Mouse (Mus musculus) hematopoietic stem cell, adult 5-6 weeks (primary cell): Measurements from ENCODE around the gene Gm10912. TPM values are rescaled to one million over a fixed set of nuclear protein-coding genes. Genes with fewer than 3 reads are reported as not detected.
"Not testable (repeated sequence)": the region's sequence is repeated elsewhere in the genome, so short reads cannot be mapped to it uniquely, and the experiment has no call there.

Source experiments
- ATAC-seq, 2 experiments: fragments of 125-278 bp in 1 of 2; replicated peaks in 1 of 2; 2 replicates each; pipeline ENCODE4 v1.8.0; 2016 to 2017; ENCODE audit warnings: inconsistent platforms in 2 of 2, mild to moderate bottlenecking in 2 of 2, moderate number of reproducible peaks in 2 of 2, low read depth in 1 of 2, moderate TSS enrichment in 1 of 2; ENCODE audit not compliant: low FRiP score in 2 of 2, poor library complexity in 2 of 2, severe bottlenecking in 2 of 2, insufficient read depth in 1 of 2, low TSS enrichment in 1 of 2
- total RNA-seq: library from RNA; stranded (forward); fragments of 172-1452, 232-1000 nt; gene quantifications from 2 replicates; pipeline ENCODE4 v1.2.3, GENCODE M21; 2017

The Gm10912 gene
- total RNA-seq, 1 experiment from 2014 or later, result not detected

DNA sequence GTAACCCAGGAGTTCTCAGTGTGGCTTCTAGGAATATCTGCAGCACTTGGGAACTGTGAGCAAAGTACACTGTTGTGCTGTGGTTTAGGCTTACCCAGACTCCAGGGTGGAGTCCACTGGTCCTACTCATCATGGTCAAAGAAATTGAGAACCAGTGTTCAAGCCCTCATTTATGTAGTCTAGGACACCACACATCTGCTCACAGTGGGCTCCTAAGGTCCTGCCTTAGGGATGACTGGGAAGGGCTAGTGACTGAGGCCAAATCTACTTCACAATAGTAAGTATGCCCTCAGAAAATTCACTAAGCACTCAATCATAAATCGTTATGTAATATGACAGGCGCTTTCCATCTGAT, 33.6 kb downstream of the Gm10912 start:
- no peak for ATAC-seq

DNA sequence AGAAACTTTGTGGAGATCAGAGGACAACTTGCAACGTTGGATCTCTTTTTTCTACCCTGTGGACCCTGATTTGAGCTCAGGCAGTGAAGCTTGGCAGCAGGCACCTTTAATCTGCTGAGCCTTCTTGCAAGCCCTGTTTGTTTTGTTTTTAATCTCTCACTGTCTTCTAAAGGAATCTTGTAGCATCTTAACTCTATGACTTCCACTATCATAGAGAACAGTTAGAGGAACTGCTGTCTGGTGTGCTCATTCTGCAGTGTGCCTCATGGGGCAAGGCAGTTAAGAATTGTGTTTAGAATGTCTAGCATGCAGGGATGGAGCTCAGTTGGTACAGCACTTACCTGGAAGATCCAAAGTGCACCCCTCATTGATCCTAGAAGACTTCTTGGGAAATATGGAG, 34.3 kb downstream of the Gm10912 start:
- ATAC-seq, result no peak

DNA sequence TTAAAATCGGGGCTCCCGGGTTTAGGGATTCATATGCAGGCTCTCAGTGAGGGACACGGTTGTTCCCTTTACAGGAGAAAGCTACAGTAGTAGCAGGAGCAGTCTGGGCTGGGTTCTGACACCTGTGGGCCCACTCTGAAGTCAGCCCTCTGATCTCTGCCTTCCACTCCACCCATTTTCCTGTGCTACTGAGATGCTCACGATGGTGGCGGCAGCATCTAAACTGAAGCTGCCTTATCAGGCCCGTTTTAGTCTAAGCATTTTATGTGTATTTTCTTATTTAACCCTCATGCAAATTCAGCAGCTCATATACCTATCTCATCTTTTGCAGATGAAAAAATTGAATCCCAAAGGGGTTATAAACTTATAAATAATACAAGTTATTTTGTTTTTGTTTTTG, 39.2 kb downstream of the Gm10912 start:
- no peak for ATAC-seq

DNA sequence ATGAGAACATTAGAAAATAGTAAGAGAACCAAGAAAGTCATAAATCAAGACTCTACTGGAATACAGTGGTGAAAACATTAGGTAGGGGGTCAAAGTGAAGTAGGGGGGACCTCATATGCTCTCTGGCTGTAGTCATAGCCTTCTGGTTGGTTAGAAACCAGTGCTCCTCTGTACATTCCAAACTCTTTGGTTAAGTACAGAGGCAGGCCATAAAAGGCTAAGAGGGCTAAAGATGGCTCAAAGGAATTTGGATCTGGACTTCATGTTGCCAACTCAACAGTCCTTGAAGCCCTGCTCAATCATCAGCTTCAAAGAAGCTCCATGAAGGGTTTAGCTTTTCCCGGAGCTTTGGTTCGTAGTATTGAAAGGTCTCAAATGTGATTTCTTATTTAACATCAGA, 43.4 kb downstream of the Gm10912 start:
- ATAC-seq, result not testable (repeated sequence)

DNA sequence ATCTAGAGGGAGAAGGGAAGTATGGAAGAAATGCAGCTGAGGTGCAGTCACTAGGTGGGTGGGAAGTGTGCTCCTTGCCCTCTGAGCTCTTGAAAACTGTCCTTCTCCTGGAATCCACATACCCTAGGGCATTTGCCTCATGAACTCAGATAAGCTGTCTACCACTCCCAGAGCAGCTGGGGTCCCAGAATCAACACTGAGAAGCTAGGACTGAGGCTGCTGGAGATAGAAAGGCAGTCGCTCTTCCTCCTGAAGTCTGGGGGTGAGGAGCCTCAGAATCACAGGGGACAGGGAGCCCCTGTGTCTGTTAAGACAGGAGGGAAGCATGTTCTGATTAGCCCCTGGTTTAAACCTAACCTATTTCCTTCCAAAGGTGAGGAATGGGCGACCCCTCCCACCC, 43.9 kb downstream of the Gm10912 start:
- ATAC-seq, result no peak

DNA sequence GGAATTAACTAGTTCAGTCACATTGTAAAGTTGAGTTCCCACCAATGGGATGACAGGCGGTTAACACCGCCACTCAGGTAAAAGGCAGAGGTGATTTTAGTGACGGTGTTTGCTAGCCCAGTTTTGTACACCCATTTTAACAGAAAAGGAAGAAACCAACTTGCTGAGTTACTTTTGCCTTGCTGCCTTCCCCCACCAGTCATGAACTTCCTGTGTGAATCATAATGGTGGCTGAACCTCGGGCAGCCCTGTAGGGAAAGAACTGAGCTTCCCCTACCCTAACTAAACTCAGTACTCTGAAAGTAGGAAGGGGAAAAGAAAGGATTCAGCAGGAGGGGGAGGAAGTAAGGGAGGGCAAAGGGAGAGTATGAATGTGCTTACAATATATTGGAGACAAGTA, 44.4 kb downstream of the Gm10912 start:
- no peak for ATAC-seq

DNA sequence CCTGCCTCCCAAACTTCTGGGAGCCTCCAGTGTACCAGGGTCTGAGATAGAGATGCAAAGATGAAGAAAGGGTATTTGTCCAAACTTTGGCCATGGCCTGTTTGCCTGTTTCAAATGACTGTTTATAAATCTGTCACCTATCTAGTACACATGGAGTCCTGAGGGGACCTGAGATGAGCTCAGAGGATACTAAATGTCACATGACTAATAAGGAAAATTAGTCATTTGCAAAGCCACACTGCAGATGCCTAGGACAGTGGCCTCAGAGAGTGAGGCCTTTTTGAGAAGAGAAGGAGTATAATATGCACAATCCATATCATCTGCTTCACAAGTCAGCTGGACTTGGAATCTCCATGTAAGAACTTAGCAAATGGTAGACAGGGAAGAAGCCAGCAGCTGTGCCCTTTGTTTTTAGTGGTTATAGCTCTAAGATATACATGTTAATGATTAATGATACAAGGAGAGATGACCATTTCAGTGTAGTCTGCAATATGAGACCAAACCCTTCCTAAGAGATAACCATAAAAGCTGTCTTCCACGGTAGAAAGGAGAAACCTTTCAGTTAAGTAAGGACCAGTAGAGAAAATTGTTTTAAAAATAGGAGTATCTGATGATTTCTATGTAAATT, 45.7 kb downstream of the Gm10912 start:
- ATAC-seq, result not testable (repeated sequence)

DNA sequence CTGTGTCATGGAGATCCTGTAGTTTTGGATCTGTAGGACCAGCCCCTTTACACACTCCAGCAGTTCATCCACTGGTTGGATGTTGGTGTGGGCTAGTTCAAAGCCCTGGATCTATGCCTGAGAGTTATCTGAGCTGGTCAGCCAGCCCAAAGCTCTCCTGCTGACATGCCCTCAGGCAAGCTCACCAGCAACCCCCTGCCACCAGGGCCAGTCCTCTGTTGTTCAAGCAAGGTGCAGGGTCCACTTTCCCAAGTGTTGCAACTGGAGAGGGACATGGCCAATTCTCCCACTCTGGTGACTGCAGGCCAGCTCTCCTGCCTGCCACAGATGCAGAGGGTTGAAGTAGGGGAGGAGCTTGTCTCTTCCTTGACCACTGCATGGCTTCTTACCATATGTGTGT, 47.9 kb downstream of the Gm10912 start:
- ATAC-seq, result not testable (repeated sequence)

DNA sequence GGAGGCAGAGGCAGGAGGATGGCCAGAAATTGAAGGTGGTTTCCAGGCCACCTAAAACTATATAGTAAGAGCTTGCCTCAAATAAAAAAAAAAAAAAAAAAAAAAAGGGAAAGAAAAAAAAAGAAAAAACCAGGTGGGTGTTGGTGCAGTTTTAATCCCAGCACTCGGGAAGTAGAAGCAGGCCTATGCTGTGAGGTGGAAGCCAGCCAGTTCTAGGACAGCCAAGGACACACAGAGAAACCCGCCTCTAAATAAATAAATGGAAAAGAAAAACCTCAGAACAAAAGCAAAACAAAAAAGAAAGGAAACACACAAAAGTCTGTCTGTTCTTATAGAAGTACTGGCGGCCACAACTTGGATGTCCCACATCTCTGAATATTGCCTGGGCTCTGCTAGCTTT, 49.3 kb downstream of the Gm10912 start:
- no peak for ATAC-seq

Other genes with a start within 250 kb of the Gm10912 start
- gene Lmo2, start 107.8 kb upstream of the Gm10912 start, total RNA-seq, result 803 and 858 TPM in 2 replicates
- 99.2 and 102 TPM in 2 replicates for gene Fbxo3, start 38.1 kb upstream of the Gm10912 start, total RNA-seq
- gene 4931422A03Rik, start 37.5 kb upstream of the Gm10912 start, total RNA-seq, result 0.56 TPM in 1 of 2 replicates, not detected in the other
- gene Gm10799, start 2.7 kb downstream of the Gm10912 start, total RNA-seq, result not detected in 2 replicates
- 3.2 and 12.7 TPM in 2 replicates for gene Cd59b, start 4.0 kb downstream of the Gm10912 start, total RNA-seq
- 12.6 and 22.4 TPM in 2 replicates for gene Cd59a, start 30.0 kb downstream of the Gm10912 start, total RNA-seq
- not detected in 2 replicates for gene A930018P22Rik, start 56.9 kb downstream of the Gm10912 start, total RNA-seq